Mouse (Mus musculus): ENCODE data around the gene Timp3. TPM values are rescaled to one million over a fixed set of nuclear protein-coding genes. Genes with fewer than 3 reads are reported as not detected.
A peak's percentile ranks its signal among the peaks of the same experiment; 100 is the strongest.

The Timp3 gene
- total and polyA plus RNA-seq, 3 experiments, result 80.2 to 174 (median 154) TPM

DNA sequence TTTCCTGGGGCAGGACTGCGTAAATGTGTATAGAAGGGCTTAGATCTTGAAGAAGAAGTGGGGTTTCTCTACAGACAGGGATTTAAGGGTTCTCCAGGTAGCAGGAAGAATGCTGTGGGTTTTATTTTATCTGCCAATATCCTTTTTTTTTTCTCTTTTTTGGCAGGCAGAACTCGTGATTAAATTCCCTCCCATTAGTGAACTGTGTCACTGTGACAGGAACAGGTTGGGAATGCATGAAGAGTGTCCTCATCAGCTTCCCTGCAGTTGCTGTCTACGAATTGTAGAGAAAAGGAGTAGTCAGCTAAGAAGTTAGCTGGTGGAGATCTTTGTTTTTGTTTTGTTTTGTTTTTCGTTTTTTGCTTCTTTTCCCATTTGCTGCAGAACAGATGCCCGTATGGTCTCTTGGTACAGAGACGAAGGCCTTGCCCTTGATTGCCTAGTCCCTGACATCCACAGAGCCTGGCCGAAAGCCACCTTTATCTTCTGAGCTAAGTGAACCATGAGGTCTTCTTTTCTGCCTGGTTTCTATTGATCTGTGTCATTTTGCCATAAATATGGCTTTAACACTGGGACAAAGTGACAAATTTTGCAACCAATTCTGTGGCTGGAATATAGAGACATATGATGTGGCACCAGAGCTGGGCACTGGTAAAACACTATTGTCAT is 58.3 kb downstream of the Timp3 start:
- intact Hi-C loops (cut with DNase I), result loop anchor here (5.0 kb wide), 2 partner anchors 56 to 94 kb away; partner anchors contain the start of gene Timp3
- H3K27ac ChIP-seq, result no peak overlapping the region
- TF ChIP-seq POLR2A (IDR thresholded peaks at IDR 0.05; ENCODE audit: insufficient read depth, low read depth, low read length) (no peak), EP300 (IDR thresholded peaks at IDR 0.05; ENCODE audit: insufficient read depth, low read depth, low read length) (no peak), CTCF (IDR thresholded peaks at IDR 0.05) (no peak)

DNA sequence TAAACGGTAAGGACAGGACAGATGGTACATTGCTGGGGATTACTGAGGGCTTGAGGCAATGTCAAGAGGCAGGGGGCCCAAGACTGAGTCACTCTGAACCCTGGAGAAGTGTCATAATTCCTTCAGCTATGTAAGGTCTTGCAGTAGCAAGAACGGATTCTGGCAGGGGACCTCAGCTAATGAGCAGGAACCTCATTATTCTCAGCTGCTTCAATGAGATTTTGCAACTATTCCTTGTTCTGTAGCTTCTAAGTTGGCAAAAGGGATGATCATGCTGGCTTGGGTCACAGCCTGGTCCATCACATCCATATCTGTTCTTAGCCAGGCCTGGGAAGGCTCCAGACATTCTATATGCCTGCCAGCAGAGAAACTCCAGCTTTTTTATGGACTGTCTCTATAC is 59.0 kb downstream of the Timp3 start:
- 63% methylated on average over 2 of the region's 2 CpGs for whole genome bisulfite sequencing
- DNase-seq, result no peak
- no peak overlapping the region for H3K4me3 ChIP-seq
- TF ChIP-seq CTCF (IDR thresholded peaks at IDR 0.05), result no peak
- no peak for TF ChIP-seq EP300 (IDR thresholded peaks at IDR 0.05; ENCODE audit: insufficient read depth, low read depth, low read length)
- no peak overlapping the region for H3K9ac ChIP-seq (ENCODE audit: low read depth, low read length)
- no peaks in the 10 kb centered on the region for H3K27me3 ChIP-seq (ENCODE audit: control insufficient read depth, insufficient read depth, low read length)
- H3K27ac ChIP-seq, result no peak overlapping the region
- intact Hi-C loops (cut with DNase I), result loop anchor here (5.0 kb wide), 2 partner anchors 57 to 93 kb away; partner anchors contain the start of gene Timp3
- peaks cover 5% of the 10 kb centered on the region for H3K4me1 ChIP-seq (ENCODE audit: control insufficient read depth, insufficient read depth, low read length)
- H3K79me2 ChIP-seq (replicated peaks; ENCODE audit: control insufficient read depth, insufficient read depth, low read length), result no peaks in the 10 kb centered on the region
- H3K36me3 ChIP-seq (ENCODE audit: control insufficient read depth, insufficient read depth, low read length), result no peaks in the 10 kb centered on the region

More for the DNA sequence above, 58.3 kb downstream of the Timp3 start:
- H3K36me3 ChIP-seq (ENCODE audit: control insufficient read depth, insufficient read depth, low read length), result no peaks in the 10 kb centered on the region
- H3K4me3 ChIP-seq, result no peak overlapping the region
- H3K79me2 ChIP-seq (replicated peaks; ENCODE audit: control insufficient read depth, insufficient read depth, low read length), result no peaks in the 10 kb centered on the region
- whole genome bisulfite sequencing, result 85% methylated on average over 7 of the region's 7 CpGs
- DNase-seq, result no peak
- peaks cover 5% of the 10 kb centered on the region for H3K4me1 ChIP-seq (ENCODE audit: control insufficient read depth, insufficient read depth, low read length)
- no peaks in the 10 kb centered on the region for H3K27me3 ChIP-seq (ENCODE audit: control insufficient read depth, insufficient read depth, low read length)
- no peak overlapping the region for H3K9ac ChIP-seq (ENCODE audit: low read depth, low read length)

DNA sequence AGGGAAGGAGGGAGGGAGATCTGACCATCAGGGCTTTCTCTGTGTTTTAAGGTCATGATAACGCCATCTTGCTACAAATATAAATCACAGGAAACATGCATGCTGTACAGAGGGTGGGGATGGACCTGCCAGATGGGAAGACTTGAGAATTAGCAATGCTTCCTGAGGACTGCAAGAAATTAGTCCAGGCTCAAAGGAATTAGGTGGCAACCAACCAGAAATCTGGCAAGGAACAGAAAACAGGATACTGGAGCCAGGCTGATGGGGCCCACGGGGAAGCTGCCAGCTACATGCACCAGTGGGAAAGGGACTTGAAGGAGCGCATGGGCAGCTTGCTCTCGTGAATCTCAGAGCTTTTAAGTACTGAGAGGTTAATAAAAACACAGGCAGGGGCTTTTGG is 59.5 kb downstream of the Timp3 start:
- H3K36me3 ChIP-seq (ENCODE audit: control insufficient read depth, insufficient read depth, low read length), result no peaks in the 10 kb centered on the region
- H3K27ac ChIP-seq, result no peak overlapping the region
- H3K4me3 ChIP-seq, result no peak overlapping the region
- no peaks in the 10 kb centered on the region for H3K27me3 ChIP-seq (ENCODE audit: control insufficient read depth, insufficient read depth, low read length)
- no peak for TF ChIP-seq POLR2A (IDR thresholded peaks at IDR 0.05; ENCODE audit: insufficient read depth, low read depth, low read length)
- TF ChIP-seq CTCF (IDR thresholded peaks at IDR 0.05), result no peak
- no peak for TF ChIP-seq EP300 (IDR thresholded peaks at IDR 0.05; ENCODE audit: insufficient read depth, low read depth, low read length)
- peak in 1 of 2 experiments; percentile 15 for DNase-seq
- WGBS, result 39% methylated on average over 4 of the region's 4 CpGs
- H3K79me2 ChIP-seq (replicated peaks; ENCODE audit: control insufficient read depth, insufficient read depth, low read length), result no peaks in the 10 kb centered on the region
- H3K9ac ChIP-seq (ENCODE audit: low read depth, low read length), result no peak overlapping the region
- intact Hi-C loops (cut with DNase I), result loop anchor here (5.0 kb wide), 2 partner anchors 57 to 93 kb away; partner anchors contain the start of gene Timp3
- H3K4me1 ChIP-seq (ENCODE audit: control insufficient read depth, insufficient read depth, low read length), result peaks cover 5% of the 10 kb centered on the region

DNA sequence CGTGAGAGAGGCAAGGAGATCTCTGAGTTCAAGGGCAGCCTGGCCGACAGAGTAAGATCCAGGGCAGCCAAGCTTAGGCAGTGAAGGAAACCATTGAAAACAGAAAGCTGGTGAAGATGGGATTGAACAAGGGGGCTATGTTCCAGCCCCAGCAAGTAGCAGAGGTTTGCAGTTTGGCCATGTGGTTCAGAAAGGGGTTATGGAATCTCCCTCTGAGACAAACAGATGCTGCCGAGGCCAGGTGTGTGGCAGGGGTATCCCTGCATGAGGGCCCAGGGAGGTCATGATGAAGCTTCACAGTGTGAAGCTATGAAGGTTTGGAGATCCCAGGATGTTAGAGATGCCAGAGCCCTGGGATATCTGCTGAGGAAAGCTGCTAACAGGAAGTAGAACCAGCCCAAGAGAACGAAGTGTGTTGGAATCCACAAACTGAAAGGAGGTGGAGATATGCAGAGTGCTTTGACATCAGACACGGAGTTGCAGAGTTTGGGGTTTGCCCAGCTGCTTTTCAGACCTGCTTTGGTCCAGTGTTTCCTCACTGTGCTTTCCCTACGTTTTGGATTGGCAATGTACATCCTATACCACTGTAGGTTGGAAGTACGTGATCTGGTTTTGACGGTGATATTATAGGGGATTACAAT is 63.6 kb downstream of the Timp3 start:
- H3K36me3 ChIP-seq (ENCODE audit: control insufficient read depth, insufficient read depth, low read length), result no peaks in the 10 kb centered on the region
- H3K27me3 ChIP-seq (ENCODE audit: control insufficient read depth, insufficient read depth, low read length), result no peaks in the 10 kb centered on the region
- H3K9ac ChIP-seq (ENCODE audit: low read depth, low read length), result no peak overlapping the region
- H3K4me3 ChIP-seq, result no peak overlapping the region
- H3K27ac ChIP-seq, result no peak overlapping the region
- DNase-seq, result no peak
- peaks cover 6% of the 10 kb centered on the region for H3K4me1 ChIP-seq (ENCODE audit: control insufficient read depth, insufficient read depth, low read length)
- H3K79me2 ChIP-seq (replicated peaks; ENCODE audit: control insufficient read depth, insufficient read depth, low read length), result no peaks in the 10 kb centered on the region
- 80% methylated on average over 8 of the region's 8 CpGs for WGBS
- intact Hi-C loops (cut with DNase I), result no loop called here
- TF ChIP-seq CTCF (IDR thresholded peaks at IDR 0.05) (no peak), EP300 (IDR thresholded peaks at IDR 0.05; ENCODE audit: insufficient read depth, low read depth, low read length) (no peak), POLR2A (IDR thresholded peaks at IDR 0.05; ENCODE audit: insufficient read depth, low read depth, low read length) (no peak)

DNA sequence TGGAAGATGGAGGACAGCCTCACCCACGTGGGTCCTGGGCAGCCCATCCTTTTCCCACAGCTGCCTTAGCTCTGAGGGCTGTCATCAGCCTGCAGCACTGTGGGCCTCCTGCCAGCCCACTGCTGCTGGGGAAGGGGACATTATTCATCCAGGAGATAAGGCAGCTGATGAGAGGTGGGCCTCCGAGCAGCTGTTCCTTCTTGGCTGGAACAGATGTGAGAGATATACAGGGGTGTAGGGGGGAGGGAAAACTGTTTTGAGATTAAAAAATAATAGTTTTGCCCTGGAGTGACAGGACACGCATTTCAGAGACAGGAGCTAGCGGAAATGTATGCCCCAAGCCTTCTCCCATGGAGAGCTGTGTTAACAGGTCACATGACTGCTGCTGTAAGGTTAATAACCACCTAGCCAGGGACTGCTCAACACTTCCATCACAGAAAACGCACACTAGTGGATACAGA is 65.5 kb downstream of the Timp3 start:
- no peaks in the 10 kb centered on the region for H3K79me2 ChIP-seq (replicated peaks; ENCODE audit: control insufficient read depth, insufficient read depth, low read length)
- H3K36me3 ChIP-seq (ENCODE audit: control insufficient read depth, insufficient read depth, low read length), result no peaks in the 10 kb centered on the region
- 33% methylated on average over 5 of the region's 5 CpGs for WGBS
- no peak for TF ChIP-seq CTCF (IDR thresholded peaks at IDR 0.05)
- no peak for TF ChIP-seq POLR2A (IDR thresholded peaks at IDR 0.05; ENCODE audit: insufficient read depth, low read depth, low read length)
- peak; percentile 47; the same call in 1 of the 2 replicates for TF ChIP-seq EP300 (IDR thresholded peaks at IDR 0.05; ENCODE audit: insufficient read depth, low read depth, low read length)
- peak; percentile 72 for DNase-seq
- H3K27me3 ChIP-seq (ENCODE audit: control insufficient read depth, insufficient read depth, low read length), result no peaks in the 10 kb centered on the region
- intact Hi-C loops (cut with DNase I), result no loop called here
- H3K4me3 ChIP-seq, result no peak overlapping the region
- no peak overlapping the region for H3K27ac ChIP-seq
- H3K9ac ChIP-seq (ENCODE audit: low read depth, low read length), result no peak overlapping the region
- peaks cover 2% of the 10 kb centered on the region for H3K4me1 ChIP-seq (ENCODE audit: control insufficient read depth, insufficient read depth, low read length)

DNA sequence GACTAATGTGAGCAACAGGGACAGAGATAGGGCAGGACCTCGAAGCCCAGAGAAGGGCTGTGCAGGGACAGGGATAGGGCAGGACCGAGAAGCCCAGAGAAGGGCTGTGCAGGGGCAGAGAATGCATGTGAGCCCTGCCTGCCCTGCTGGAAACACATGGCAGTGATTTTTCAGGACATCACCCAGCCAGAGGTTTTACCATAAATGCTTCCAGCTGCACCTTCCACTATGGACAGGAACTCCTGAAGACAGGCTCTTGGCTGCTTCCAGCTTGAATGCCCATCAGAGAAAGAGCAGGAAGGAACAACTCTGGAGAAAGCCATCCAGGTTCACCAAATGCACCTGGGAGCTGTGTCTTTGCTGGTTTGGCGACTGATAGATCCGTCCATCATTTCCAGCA is 67.2 kb downstream of the Timp3 start:
- Histone ChIP-seq H3K4me1 (ENCODE audit: control insufficient read depth, insufficient read depth, low read length) (peaks cover 2% of the 10 kb centered on the region), H3K4me3 (no peak overlapping the region), H3K27me3 (ENCODE audit: control insufficient read depth, insufficient read depth, low read length) (no peaks in the 10 kb centered on the region), H3K9ac (ENCODE audit: low read depth, low read length) (no peak overlapping the region), H3K36me3 (ENCODE audit: control insufficient read depth, insufficient read depth, low read length) (no peaks in the 10 kb centered on the region), H3K27ac (no peak overlapping the region), H3K79me2 (replicated peaks; ENCODE audit: control insufficient read depth, insufficient read depth, low read length) (no peaks in the 10 kb centered on the region)
- no peak for DNase-seq
- intact Hi-C loops (cut with DNase I), result no loop called here
- WGBS, result 74% methylated on average over 4 of the region's 4 CpGs
- TF ChIP-seq POLR2A (IDR thresholded peaks at IDR 0.05; ENCODE audit: insufficient read depth, low read depth, low read length), result no peak
- TF ChIP-seq EP300 (IDR thresholded peaks at IDR 0.05; ENCODE audit: insufficient read depth, low read depth, low read length), result no peak
- no peak for TF ChIP-seq CTCF (IDR thresholded peaks at IDR 0.05)

All from heart, adult 2 months (tissue).